Mouse (Mus musculus) heart, adult 2 months (tissue): ENCODE data around the gene Cdk14.

Experiments
- CTCF ChIP-seq: fragments of 200-600 bp; IDR thresholded peaks from 2 replicates; pipeline ENCODE4 v1.8.1; 2022; ENCODE audit warnings: antibody characterized with exemption, mild to moderate bottlenecking, moderate library complexity
- POLR2A ChIP-seq: fragments of 200-500 bp; IDR thresholded peaks from 2 replicates; pipeline ENCODE4 v1.6.1; 2011; ENCODE audit warnings: mild to moderate bottlenecking, low read depth, low read length, control low read depth; ENCODE audit not compliant: insufficient read depth

DNA sequence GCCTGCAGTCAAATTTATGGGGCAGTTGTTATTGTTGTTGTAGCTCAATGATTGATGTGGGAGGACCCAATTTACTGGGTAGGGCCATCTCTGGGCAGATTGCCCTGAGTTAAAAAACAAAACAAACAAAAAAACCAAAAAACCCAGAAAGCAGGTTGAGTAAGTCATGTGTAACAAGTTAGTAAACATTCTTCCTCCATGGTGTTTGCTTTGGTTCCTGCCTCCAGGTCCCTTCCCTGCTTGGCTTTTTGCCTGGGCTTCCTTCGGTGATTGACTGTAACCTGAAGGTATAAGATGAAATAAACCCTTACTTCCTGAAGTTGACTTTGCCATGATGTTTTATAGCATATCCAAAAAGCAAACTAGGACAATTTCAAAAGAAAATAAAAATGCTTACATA, 377.4 kb downstream of the Cdk14 start:
- TF ChIP-seq CTCF (no peak), POLR2A (no peak)
